Mouse (Mus musculus) brain, adult 10 weeks (tissue): ENCODE data around the gene Mxd3. TPM values are rescaled to one million over a fixed set of nuclear protein-coding genes. Genes with fewer than 3 reads are reported as not detected.

Experiments
- polyA plus RNA-seq: library from polyadenylated mRNA; stranded (reverse); fragments of 350-450 nt; fragmentation: Illumina TruSeq; extraction: RNeasy Lipid Tissue Mini Kit (QIAGEN cat#74804); gene quantifications from one replicate; pipeline ENCODE4 v1.2.3, GENCODE M21; 2015; ENCODE audit warnings: low read depth, low replicate concordance

Mxd3 gene
- polyA plus RNA-seq = 1.7 TPM

DNA sequence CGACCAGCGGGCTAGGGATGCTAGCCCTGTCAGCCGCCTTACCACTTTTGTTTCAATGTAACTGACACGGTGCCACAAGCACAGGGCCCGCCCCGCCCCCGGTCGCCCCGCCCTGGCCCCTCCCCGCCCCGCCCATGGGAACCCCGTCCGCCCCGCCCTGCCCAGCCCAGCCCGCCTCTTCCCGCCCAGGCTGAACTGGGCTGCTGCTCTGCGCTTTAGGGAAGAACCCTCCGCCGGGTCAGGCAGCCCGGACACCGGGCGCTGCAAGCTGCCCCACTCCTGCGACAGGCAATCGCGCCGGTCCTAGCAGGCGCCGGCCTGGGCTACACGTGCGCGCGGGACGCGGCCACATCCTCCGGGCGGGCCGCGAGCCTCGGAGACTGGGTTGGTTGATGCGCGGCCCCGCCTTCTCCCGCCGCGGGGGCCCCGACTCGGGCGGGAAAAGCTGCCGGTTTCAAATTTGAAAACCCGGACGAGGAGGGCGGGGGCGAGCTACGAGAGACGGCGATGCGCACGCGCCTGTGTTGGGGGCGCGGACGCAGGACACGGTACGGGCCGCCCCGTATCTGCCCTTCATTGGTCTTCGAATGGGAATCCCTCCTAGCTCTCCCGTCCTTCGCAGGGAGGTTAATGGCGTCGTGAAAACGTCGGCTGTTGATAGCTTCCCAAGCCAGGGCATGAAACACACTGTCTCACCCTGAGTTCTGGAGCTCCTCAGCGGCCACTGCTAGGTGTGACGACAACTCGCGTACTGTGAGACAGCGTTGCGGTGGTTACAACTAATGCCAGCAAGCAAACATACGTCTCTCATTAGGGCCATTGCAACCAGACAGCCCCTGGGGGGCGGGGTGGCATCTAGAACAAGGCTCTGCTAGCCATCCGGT is at the start of gene Mxd3:
Gene Mxd3, minus strand, starts transcription at position 141 of the 884 bp plus-strand sequence.

DNA sequence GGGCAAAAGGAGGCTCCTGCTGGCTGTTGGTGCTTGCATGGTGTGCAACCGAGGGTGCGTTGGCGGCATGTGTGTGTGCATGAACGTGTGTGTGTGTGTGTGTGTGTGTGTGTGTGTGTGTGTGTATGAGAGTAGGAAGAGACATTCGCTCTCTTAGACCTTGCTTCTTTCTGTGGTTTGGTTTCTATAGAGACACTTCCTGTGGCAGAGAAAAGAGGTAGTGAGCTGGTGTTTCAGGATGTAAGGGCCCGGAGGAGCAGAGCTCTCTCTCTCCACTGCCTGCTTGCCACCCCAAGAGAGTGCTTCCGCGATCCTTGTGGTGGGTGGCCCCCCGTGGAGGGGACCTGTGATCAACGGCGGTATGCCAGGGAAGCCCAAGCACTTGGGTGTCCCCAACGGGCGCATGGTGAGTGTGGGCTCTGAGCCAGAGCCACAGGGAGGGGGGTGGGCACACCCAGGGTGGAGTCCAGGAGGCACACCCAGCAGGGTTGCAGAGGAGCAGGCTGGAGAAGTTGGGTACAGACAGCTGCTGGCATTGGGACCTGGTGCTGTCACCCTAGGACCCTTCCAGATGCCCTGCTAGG is 40.0 kb upstream of the Mxd3 start, which contains the start of gene Rgs14:
Gene Rgs14, plus strand, starts transcription at position 202 of the 584 bp plus-strand sequence.

DNA sequence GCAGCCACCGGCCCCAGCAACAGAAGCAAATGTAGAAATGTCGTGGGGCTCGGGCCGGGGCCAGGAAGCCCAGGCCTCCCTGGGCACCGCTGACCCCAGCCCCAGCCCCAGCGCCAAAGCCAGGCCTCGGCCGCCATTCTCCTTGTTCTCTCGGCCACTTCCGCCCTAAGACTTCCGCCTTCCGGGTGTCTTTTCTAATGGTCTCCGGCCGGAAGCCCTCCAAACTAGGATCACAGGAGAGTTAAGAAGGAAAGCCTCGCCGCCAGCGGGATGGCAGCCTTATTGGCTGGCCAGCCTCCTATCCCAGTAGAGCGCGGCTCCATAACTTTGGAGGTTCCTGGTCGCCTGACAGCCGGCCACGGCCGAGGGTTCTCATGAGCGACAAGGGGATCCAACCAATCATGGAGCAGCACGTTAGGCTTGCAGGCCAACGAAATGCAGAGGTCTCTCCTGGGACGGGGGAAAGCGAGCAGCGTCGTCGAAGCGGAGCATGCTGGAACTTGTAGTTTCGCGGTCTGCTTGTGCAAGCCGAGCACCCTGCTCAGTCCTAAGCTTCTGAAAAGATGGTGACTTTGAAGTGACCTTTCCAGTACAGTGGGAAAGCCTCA is 32.9 kb upstream of the Mxd3 start, which contains the start of gene Lman2:
Gene Lman2, minus strand, starts transcription at position 331 of the 608 bp plus-strand sequence.

DNA sequence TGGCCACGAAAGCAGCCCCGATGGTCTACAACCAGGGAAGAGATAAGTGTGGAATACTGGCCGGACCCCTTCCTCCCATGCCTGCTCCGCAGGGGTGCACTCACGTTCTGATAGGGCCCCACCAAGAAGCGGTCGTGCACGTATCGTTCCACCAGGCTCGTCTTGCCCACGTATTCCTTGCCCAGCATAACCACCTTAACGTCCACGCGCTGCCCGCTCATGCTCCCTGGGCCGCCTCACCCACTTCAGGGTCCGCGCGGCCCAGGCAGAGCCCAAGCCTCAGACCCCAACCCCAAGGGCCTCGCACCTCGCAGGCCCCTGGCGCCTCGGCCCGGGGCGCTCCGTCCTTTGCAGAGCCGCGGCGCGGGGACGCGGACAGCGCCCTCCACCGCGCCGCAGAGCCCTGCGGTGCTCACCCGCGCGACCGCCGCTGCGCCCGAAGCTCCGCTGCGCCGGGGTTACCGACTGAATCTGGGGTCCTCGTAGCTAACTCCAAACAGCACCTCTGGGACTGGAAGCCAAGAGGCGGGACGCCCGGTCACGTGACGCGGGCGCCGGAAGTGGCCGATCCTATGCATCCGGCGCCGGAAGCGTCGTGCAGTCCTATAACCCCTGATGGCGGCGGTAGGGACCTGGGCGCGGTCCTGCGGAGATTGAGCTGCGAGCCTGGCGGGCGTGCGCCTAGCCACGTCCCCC is 8.0 kb downstream of the Mxd3 start, which contains the start of gene Rab24:
Gene Rab24, minus strand, starts transcription at position 513 of the 696 bp plus-strand sequence.

DNA sequence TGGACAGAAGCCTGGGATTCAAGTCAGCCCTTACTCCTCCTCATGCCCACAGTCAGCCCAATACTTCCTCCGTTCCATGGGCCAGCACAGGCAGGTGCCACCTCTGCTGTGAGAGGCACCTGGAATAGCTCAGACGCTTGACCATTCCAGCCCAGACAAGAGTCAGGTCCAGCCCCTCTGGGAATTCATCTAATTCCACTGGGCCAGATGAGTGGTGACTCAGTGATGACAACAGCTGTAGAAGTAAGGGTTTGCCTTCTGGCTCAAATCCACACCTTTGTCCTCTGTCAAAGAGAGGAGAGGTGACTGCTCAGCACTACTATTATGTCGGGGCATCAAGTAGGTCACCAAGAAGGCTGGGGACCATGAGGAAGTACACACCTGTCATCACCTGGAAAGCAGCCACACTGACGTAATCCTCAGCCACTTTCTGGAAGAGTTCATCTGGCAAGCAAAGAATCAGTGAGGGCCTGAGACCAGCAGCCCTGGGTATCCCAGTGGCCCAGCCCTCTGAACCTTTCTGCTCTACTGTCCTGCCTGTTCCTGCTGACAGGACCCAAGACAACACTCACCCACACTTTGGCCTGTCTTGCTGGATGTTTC is 9.6 kb downstream of the Mxd3 start, which contains the start of gene Prelid1:
Gene Prelid1, plus strand, starts transcription at position 570 of the 603 bp plus-strand sequence.

Other genes with a start within 250 kb of the Mxd3 start
- gene Uimc1, start 229.5 kb downstream of the Mxd3 start, polyA plus RNA-seq = 16.7 TPM
- 33.8 TPM for gene Zfp346, start 224.5 kb downstream of the Mxd3 start, polyA plus RNA-seq
- gene Gm17617, start 196.3 kb downstream of the Mxd3 start, polyA plus RNA-seq = not detected
- 0.13 TPM for gene Fgfr4, start 177.2 kb downstream of the Mxd3 start, polyA plus RNA-seq
- 31.5 TPM for gene Nsd1, start 120.0 kb downstream of the Mxd3 start, polyA plus RNA-seq
- 144 TPM for gene Prelid1, start 9.3 kb downstream of the Mxd3 start, polyA plus RNA-seq
- 98.9 TPM for gene Rab24, start 7.9 kb downstream of the Mxd3 start, polyA plus RNA-seq
- gene Lman2, start 33.0 kb upstream of the Mxd3 start, polyA plus RNA-seq = 46.0 TPM
- gene Rgs14, start 39.9 kb upstream of the Mxd3 start, polyA plus RNA-seq = 52.5 TPM
- gene Slc34a1, start 68.4 kb upstream of the Mxd3 start, polyA plus RNA-seq = not detected
- gene Pfn3, start 85.4 kb upstream of the Mxd3 start, polyA plus RNA-seq = not detected
- gene F12, start 97.0 kb upstream of the Mxd3 start, polyA plus RNA-seq = 0.95 TPM
- 56.1 TPM for gene Grk6, start 115.2 kb upstream of the Mxd3 start, polyA plus RNA-seq
- 30.0 TPM for gene Prr7, start 134.4 kb upstream of the Mxd3 start, polyA plus RNA-seq
- 189 TPM for gene Dbn1, start 158.3 kb upstream of the Mxd3 start, polyA plus RNA-seq
- gene Pdlim7, start 183.9 kb upstream of the Mxd3 start, polyA plus RNA-seq = 92.5 TPM
- gene Dok3, start 199.5 kb upstream of the Mxd3 start, polyA plus RNA-seq = 8.0 TPM
- 43.8 TPM for gene Ddx41, start 206.8 kb upstream of the Mxd3 start, polyA plus RNA-seq
- 79.9 TPM for gene Fam193b, start 241.3 kb upstream of the Mxd3 start, polyA plus RNA-seq
- 143 TPM for gene Tmed9, start 243.9 kb upstream of the Mxd3 start, polyA plus RNA-seq